Mouse (Mus musculus) stomach, postnatal 0 days (tissue): Measurements from ENCODE around the gene Aasdh. TPM values are rescaled to one million over a fixed set of nuclear protein-coding genes. Genes with fewer than 3 reads are reported as not detected.

ENCODE experiments used
- ATAC-seq: fragments of 200-750 bp; cut with Nextera tagmentation; 2 replicates; pipeline ENCODE4 v1.8.0; 2017; ENCODE audit not compliant: low FRiP score, low TSS enrichment
- DNase-seq: peaks from one replicate; pipeline ENCODE4 v3.0.0-alpha.2; 2016; ENCODE audit warnings: low spot score
- H3K27ac ChIP-seq: fragments of 300-500 bp; sonication (generic); replicated peaks from 2 replicates; pipeline ENCODE4 v1.5.1; 2014; ENCODE audit warnings: mild to moderate bottlenecking, control low read depth
- H3K27me3 ChIP-seq: fragments of 300-500 bp; sonication (generic); 2 replicates; pipeline ENCODE4 v1.6.1; 2014; ENCODE audit warnings: low read length; ENCODE audit not compliant: control insufficient read depth, insufficient read depth
- H3K36me3 ChIP-seq: fragments of 300-500 bp; sonication (generic); 2 replicates; pipeline ENCODE4 v1.6.1; 2014; ENCODE audit warnings: low read length, mixed read lengths; ENCODE audit not compliant: control insufficient read depth, insufficient read depth
- H3K4me1 ChIP-seq: fragments of 300-500 bp; sonication (generic); replicated peaks from 2 replicates; pipeline ENCODE4 v1.6.1; 2014; ENCODE audit warnings: antibody characterized with exemption; ENCODE audit not compliant: control insufficient read depth, insufficient read depth
- H3K4me2 ChIP-seq: fragments of 300-500 bp; sonication (generic); replicated peaks from 2 replicates; pipeline ENCODE4 v1.6.1; 2014; ENCODE audit warnings: low read depth, mild to moderate bottlenecking, control low read depth, moderate library complexity
- H3K4me3 ChIP-seq: fragments of 300-500 bp; sonication (generic); 2 replicates; pipeline ENCODE4 v1.5.1; 2014; ENCODE audit warnings: low read depth, low read length, control low read depth
- H3K9ac ChIP-seq: fragments of 300-500 bp; sonication (generic); 2 replicates; pipeline ENCODE4 v1.6.1; 2014; ENCODE audit warnings: mild to moderate bottlenecking, low read length, control low read depth, mixed read lengths
- H3K9me3 ChIP-seq: fragments of 300-500 bp; sonication (generic); 2 replicates; pipeline ENCODE4 v1.6.1; 2016; ENCODE audit warnings: low read length; ENCODE audit not compliant: control insufficient read depth
- CTCF ChIP-seq: IDR thresholded peaks from 2 replicates; pipeline ENCODE4 v1.5.1; 2016; ENCODE audit warnings: antibody characterized with exemption, low read depth, mild to moderate bottlenecking, moderate library complexity
- EP300 ChIP-seq: optimal IDR thresholded peaks from 2 replicates; pipeline ENCODE3; 2016; ENCODE audit warnings: antibody characterized with exemption
- WGBS: fragments of 180-500 bp; shearing (Covaris S2); extraction: QIAGEN DNeasy Blood & Tissue Kit; methylation state at CpG from one replicate; pipeline ENCODE4 v1.1.7; 2014; 5-methylcytosine and 5-hydroxymethylcytosine counted together
- polyA plus RNA-seq: library from polyadenylated mRNA; unstranded; fragments of >200 nt; fragmentation: Nextera tagmentation; extraction: Ambion mirVana; gene quantifications from 2 replicates; pipeline ENCODE4 v1.2.1, GENCODE M21; 2015

The Aasdh gene
- polyA plus RNA-seq, 1 experiment from 2014 or later, result 7.4 TPM

GRCm38 (mm10) chr5:76893084-76893483, 12.2 kb downstream of the Aasdh start:
- ATAC-seq, result no peak
- no peak overlapping the region for H3K4me2 ChIP-seq
- H3K36me3 ChIP-seq, result peaks cover 8% of the 10 kb centered on the region; the same call in 1 of the 2 replicates
- H3K4me1 ChIP-seq, result no peaks in the 10 kb centered on the region
- H3K27me3 ChIP-seq, result no peaks in the 10 kb centered on the region
- H3K4me3 ChIP-seq, result no peak overlapping the region
- no peaks in the 10 kb centered on the region for H3K9me3 ChIP-seq
- no peak for TF ChIP-seq EP300
- TF ChIP-seq CTCF, result no peak
- H3K9ac ChIP-seq, result no peak overlapping the region
- no peak for DNase-seq
- no peak overlapping the region for H3K27ac ChIP-seq
- 88% methylated on average over 2 of the region's 2 CpGs for WGBS

GRCm38 (mm10) chr5:76892608-76893007, 12.7 kb downstream of the Aasdh start:
- no peak overlapping the region for H3K27ac ChIP-seq
- H3K27me3 ChIP-seq, result no peaks in the 10 kb centered on the region
- WGBS, result 43% methylated on average over 2 of the region's 2 CpGs
- no peak overlapping the region for H3K9ac ChIP-seq
- H3K36me3 ChIP-seq, result peaks cover 8% of the 10 kb centered on the region; the same call in 1 of the 2 replicates
- ATAC-seq (no peak), DNase-seq (no peak)
- H3K4me1 ChIP-seq, result no peaks in the 10 kb centered on the region
- no peak overlapping the region for H3K4me3 ChIP-seq
- H3K9me3 ChIP-seq, result no peaks in the 10 kb centered on the region
- H3K4me2 ChIP-seq, result no peak overlapping the region
- TF ChIP-seq EP300 (no peak), CTCF (no peak)

- H3K4me1 ChIP-seq, result no peaks in the 10 kb centered on the region
- no peaks in the 10 kb centered on the region for H3K27me3 ChIP-seq
- TF ChIP-seq EP300 (no peak), CTCF (no peak)
- H3K9me3 ChIP-seq, result no peaks in the 10 kb centered on the region
- ATAC-seq (no peak), DNase-seq (no peak)
- no peak overlapping the region for H3K27ac ChIP-seq
- H3K4me2 ChIP-seq, result no peak overlapping the region
- H3K36me3 ChIP-seq, result peaks cover 5% of the 10 kb centered on the region; the same call in 1 of the 2 replicates
- no peak overlapping the region for H3K4me3 ChIP-seq
- WGBS, result 86% methylated on average over 2 of the region's 2 CpGs
- H3K9ac ChIP-seq, result no peak overlapping the region
Observed at GRCm38 (mm10) chr5:76887011-76887410, 18.3 kb downstream of the Aasdh start.

GRCm38 (mm10) chr5:76884107-76884506, 21.2 kb downstream of the Aasdh start:
- Histone ChIP-seq H3K27me3 (no peaks in the 10 kb centered on the region), H3K4me3 (no peak overlapping the region), H3K9ac (no peak overlapping the region), H3K9me3 (no peaks in the 10 kb centered on the region), H3K36me3 (peaks cover 5% of the 10 kb centered on the region; the same call in 1 of the 2 replicates), H3K27ac (no peak overlapping the region), H3K4me1 (no peaks in the 10 kb centered on the region), H3K4me2 (no peak overlapping the region)
- no peak for DNase-seq
- TF ChIP-seq EP300 (no peak), CTCF (no peak)
- 66% methylated on average over 1 of the region's 1 CpGs for WGBS
- peak; percentile 83 for ATAC-seq

GRCm38 (mm10) chr5:76876106-76876758, 29.1 kb downstream of the Aasdh start:
- Histone ChIP-seq H3K27me3 (no peaks in the 10 kb centered on the region), H3K9ac (no peak overlapping the region), H3K36me3 (peaks cover 8% of the 10 kb centered on the region; the same call in 1 of the 2 replicates), H3K27ac (no peak overlapping the region), H3K4me2 (no peak overlapping the region), H3K4me1 (no peaks in the 10 kb centered on the region), H3K9me3 (no peaks in the 10 kb centered on the region), H3K4me3 (no peak overlapping the region)
- 88% methylated on average over 25 of the region's 25 CpGs for WGBS
- TF ChIP-seq EP300 (no peak), CTCF (no peak; the same call in 1 of the 2 replicates)
- no peak for ATAC-seq
- DNase-seq, result no peak

GRCm38 (mm10) chr5:76869553-76869952, 35.8 kb downstream of the Aasdh start:
- DNase-seq (no peak), ATAC-seq (no peak)
- Histone ChIP-seq H3K4me2 (peak overlapping the region; percentile 53), H3K4me3 (peak overlapping the region; percentile 33), H3K36me3 (peaks cover 9% of the 10 kb centered on the region; the same call in 1 of the 2 replicates), H3K9me3 (no peaks in the 10 kb centered on the region), H3K27ac (no peak overlapping the region), H3K9ac (no peak overlapping the region; the same call in 1 of the 2 replicates), H3K27me3 (no peaks in the 10 kb centered on the region), H3K4me1 (no peaks in the 10 kb centered on the region)
- WGBS, result 52% methylated on average over 6 of the region's 6 CpGs
- TF ChIP-seq EP300 (no peak), CTCF (no peak)
